Mouse (Mus musculus) embryonic facial prominence, embryonic 15.5 days (tissue): ENCODE measurements around the gene Tvp23b. TPM values are rescaled to one million over a fixed set of nuclear protein-coding genes. Genes with fewer than 3 reads are reported as not detected.

Experiments used
- ATAC-seq: fragments of 200-750 bp; cut with Nextera tagmentation; 2 replicates; pipeline ENCODE4 v1.8.0; 2017; ENCODE audit warnings: low read depth, moderate TSS enrichment; ENCODE audit not compliant: insufficient number of reproducible peaks, low FRiP score, low TSS enrichment
- H3K27ac ChIP-seq: fragments of 300-500 bp; sonication (generic); replicated peaks from 2 replicates; pipeline ENCODE4 v1.5.1; 2015; ENCODE audit warnings: mild to moderate bottlenecking, inconsistent platforms
- H3K27me3 ChIP-seq: fragments of 300-500 bp; sonication (generic); 2 replicates; pipeline ENCODE4 v1.6.1; 2015; ENCODE audit warnings: inconsistent platforms
- H3K36me3 ChIP-seq: fragments of 300-500 bp; sonication (generic); 2 replicates; pipeline ENCODE4 v1.6.1; 2015; ENCODE audit warnings: mild to moderate bottlenecking, inconsistent platforms
- H3K4me1 ChIP-seq: fragments of 300-500 bp; sonication (generic); 2 replicates; pipeline ENCODE4 v1.6.1; 2015; ENCODE audit warnings: inconsistent platforms
- H3K4me2 ChIP-seq: fragments of 300-500 bp; sonication (generic); replicated peaks from 2 replicates; pipeline ENCODE4 v1.6.1; 2015; ENCODE audit warnings: mild to moderate bottlenecking, inconsistent platforms
- H3K4me3 ChIP-seq: fragments of 300-500 bp; sonication (generic); replicated peaks from 2 replicates; pipeline ENCODE4 v1.5.1; 2015; ENCODE audit warnings: mild to moderate bottlenecking, inconsistent platforms
- H3K9ac ChIP-seq: fragments of 300-500 bp; sonication (generic); 2 replicates; pipeline ENCODE4 v1.6.1; 2015; ENCODE audit warnings: inconsistent platforms
- H3K9me3 ChIP-seq: fragments of 300-500 bp; sonication (generic); replicated peaks from 2 replicates; pipeline ENCODE4 v1.6.1; 2016; ENCODE audit warnings: inconsistent platforms
- WGBS: fragments of 180-500 bp; shearing (Covaris S2); methylation state at CpG from one replicate; pipeline ENCODE4 v1.1.7; 2015; 5-methylcytosine and 5-hydroxymethylcytosine counted together
- polyA plus RNA-seq: library from polyadenylated mRNA; unstranded; fragments of >200 nt; fragmentation: Nextera tagmentation; extraction: Ambion mirVana; gene quantifications from 2 replicates; pipeline ENCODE4 v1.2.1, GENCODE M21; 2015

The Tvp23b gene
- polyA plus RNA-seq, 1 experiment from 2014 or later, result 79.9 TPM

DNA sequence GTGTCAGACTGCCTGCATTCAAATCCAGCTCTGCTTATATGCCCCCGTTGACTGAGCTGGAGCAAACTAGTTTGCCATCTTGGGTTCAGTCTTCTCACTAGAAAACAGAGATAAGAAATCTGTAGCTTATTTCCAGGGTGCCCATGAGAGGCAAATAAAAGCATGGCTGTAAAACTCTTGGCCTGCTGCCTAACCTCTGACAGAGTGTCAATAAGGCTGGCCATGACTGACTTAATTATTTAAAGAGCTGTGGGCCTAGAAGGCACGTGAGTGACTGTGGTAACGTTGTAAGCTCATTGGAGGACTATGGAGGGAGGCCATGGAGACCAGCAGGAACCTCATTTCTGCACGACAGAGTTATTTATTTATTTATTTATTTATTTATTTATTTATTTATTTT is 66.3 kb downstream of the Tvp23b start:
- no peak overlapping the region for H3K4me3 ChIP-seq
- ATAC-seq, result no peak
- no peaks in the 10 kb centered on the region for H3K9me3 ChIP-seq
- H3K4me1 ChIP-seq, result no peaks in the 10 kb centered on the region
- 60% methylated on average over 4 of the region's 4 CpGs for WGBS
- H3K9ac ChIP-seq, result no peak overlapping the region
- no peak overlapping the region for H3K4me2 ChIP-seq
- H3K27ac ChIP-seq, result no peak overlapping the region
- no peaks in the 10 kb centered on the region for H3K27me3 ChIP-seq
- no peaks in the 10 kb centered on the region for H3K36me3 ChIP-seq

DNA sequence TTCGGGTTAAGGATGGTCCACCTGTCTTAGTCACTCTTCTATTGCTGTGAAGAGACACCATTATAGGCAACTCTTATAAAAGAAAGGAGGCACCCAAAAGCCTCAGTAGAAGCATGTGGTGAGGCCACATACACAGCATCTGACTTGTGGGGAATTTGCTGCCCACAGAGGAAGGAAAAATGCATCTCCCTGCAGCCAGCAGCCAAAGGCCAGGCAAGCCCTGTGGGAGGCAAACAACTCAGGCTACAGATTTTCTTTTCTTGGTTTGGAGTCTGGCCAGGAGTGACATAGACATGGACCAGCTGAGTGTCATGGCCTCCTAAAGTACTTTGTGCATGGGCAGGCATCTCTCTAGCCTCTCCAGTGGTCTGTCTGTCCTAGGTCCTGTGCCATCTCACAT is 70.3 kb downstream of the Tvp23b start:
- no peak overlapping the region for H3K4me3 ChIP-seq
- peak; percentile 47; the same call in 1 of the 2 replicates for ATAC-seq

DNA sequence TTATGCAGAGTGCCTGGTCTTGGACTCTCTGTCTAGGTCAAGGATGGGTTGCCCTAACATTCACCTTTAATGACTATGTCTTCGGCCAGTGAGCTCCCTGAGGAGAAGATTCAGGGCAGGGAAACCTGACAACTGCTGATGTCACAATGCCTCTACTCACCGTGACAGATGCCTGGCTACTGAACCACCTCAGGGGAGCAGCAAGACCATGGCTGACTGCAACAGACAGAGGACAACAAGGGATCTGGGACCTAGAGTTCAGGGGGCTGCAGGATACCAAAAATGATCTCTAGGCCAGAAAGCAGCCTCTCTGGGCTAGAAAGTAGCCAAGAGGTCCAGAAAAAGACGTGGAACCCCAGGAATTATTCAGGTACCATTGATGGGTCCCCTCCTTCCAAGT is 71.8 kb downstream of the Tvp23b start, which contains the start of gene Cdrt4:
Cdrt4 (plus strand) TSS at position 182 of the 400 bp plus-strand sequence.
- H3K4me3 ChIP-seq, result no peak within 1 kb of the TSS
- WGBS, result 77% methylated on average over 3 of the region's 3 CpGs

More for the DNA sequence above, 70.3 kb downstream of the Tvp23b start:
- Histone ChIP-seq H3K27me3 (no peaks in the 10 kb centered on the region), H3K9me3 (no peaks in the 10 kb centered on the region), H3K36me3 (no peaks in the 10 kb centered on the region), H3K4me2 (no peak overlapping the region), H3K27ac (no peak overlapping the region), H3K9ac (no peak overlapping the region), H3K4me1 (no peaks in the 10 kb centered on the region)
- WGBS, result 78% methylated on average over 1 of the region's 1 CpGs

DNA sequence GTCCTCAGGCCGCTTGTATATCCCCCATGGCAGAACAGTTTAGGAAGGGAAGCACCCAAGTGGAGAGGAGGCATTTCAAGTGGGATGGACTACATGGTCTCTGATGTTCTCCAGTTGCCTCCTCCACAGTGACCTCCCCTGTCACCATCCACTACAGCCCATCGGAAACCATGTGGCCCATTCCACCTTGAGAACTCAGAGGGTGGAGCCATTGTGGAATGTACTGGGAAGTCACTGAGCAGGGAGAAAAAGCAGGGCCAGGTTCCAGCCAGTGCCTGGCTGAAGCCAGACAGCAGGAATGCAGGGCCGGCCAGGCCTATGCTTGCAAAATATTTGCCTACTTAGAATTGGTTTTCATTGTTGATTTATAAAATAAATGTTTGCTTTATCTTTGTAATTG is 75.5 kb downstream of the Tvp23b start:
- Histone ChIP-seq H3K4me2 (no peak overlapping the region), H3K27me3 (no peaks in the 10 kb centered on the region), H3K9me3 (no peaks in the 10 kb centered on the region), H3K9ac (no peak overlapping the region), H3K4me3 (no peak overlapping the region), H3K27ac (no peak overlapping the region), H3K4me1 (no peaks in the 10 kb centered on the region), H3K36me3 (no peaks in the 10 kb centered on the region)
- no peak; the same call in 1 of the 2 replicates for ATAC-seq
- 86% methylated on average over 3 of the region's 3 CpGs for WGBS

More for the DNA sequence above, 71.8 kb downstream of the Tvp23b start, which contains the start of gene Cdrt4:
- ATAC-seq, result no peak
- no peaks in the 10 kb centered on the region for H3K4me1 ChIP-seq
- H3K36me3 ChIP-seq, result no peaks in the 10 kb centered on the region
- no peak within 1 kb of the TSS for H3K27ac ChIP-seq
- no peak within 1 kb of the TSS for H3K4me2 ChIP-seq
- H3K9ac ChIP-seq, result no peak within 1 kb of the TSS
- H3K9me3 ChIP-seq, result no peaks in the 10 kb centered on the region
- H3K27me3 ChIP-seq, result no peaks in the 10 kb centered on the region

DNA sequence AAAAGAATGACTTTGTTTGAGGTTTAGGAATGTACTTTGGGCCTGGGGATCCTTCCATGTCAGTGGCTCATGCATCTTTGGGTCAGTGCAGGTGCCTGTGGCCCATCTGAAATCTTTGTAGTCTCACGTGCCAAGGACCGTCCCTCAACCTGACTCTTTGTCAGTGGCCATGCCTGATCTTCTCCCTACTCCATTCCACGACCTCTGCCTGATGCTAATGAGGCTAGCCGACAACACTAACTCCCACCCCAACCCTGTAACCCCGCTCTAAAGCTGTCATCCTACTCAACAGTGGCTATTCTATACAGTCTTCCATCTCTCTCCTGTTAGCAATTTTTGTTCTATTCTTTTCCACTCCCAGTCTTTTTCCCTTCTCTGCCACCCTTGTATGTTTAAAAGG is 75.9 kb downstream of the Tvp23b start:
- no peak overlapping the region for H3K4me3 ChIP-seq
- no peak overlapping the region for H3K27ac ChIP-seq
- ATAC-seq, result no peak
- no peak overlapping the region for H3K9ac ChIP-seq
- 85% methylated on average over 5 of the region's 5 CpGs for WGBS
- no peak overlapping the region for H3K4me2 ChIP-seq
- H3K4me1 ChIP-seq, result no peaks in the 10 kb centered on the region
- no peaks in the 10 kb centered on the region for H3K27me3 ChIP-seq
- H3K36me3 ChIP-seq, result no peaks in the 10 kb centered on the region
- H3K9me3 ChIP-seq, result no peaks in the 10 kb centered on the region

DNA sequence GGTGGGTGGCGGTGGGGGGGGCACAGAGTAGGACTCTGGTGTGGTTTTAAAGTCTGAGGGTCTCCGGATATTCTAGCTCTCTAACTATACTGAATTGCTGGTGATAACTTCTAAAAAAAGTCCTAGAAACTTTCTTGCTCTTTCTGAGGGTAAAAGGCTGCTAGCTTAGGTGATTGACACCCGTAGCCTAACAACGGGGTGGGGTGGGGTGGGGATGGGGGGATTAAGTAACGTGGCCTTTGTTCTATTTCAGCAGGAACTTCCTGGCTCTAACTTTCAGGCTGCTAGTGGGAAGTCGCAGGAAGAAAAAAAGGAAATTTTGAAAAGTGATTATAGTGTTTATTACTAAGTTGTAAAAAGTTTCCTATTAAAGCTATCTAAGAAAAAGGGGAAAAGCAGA is 76.5 kb downstream of the Tvp23b start:
- Histone ChIP-seq H3K4me2 (no peak overlapping the region), H3K9ac (no peak overlapping the region), H3K27me3 (no peaks in the 10 kb centered on the region), H3K27ac (no peak overlapping the region), H3K9me3 (no peaks in the 10 kb centered on the region), H3K4me1 (no peaks in the 10 kb centered on the region), H3K4me3 (no peak overlapping the region), H3K36me3 (no peaks in the 10 kb centered on the region)
- WGBS, result 43% methylated on average over 6 of the region's 6 CpGs
- no peak for ATAC-seq

DNA sequence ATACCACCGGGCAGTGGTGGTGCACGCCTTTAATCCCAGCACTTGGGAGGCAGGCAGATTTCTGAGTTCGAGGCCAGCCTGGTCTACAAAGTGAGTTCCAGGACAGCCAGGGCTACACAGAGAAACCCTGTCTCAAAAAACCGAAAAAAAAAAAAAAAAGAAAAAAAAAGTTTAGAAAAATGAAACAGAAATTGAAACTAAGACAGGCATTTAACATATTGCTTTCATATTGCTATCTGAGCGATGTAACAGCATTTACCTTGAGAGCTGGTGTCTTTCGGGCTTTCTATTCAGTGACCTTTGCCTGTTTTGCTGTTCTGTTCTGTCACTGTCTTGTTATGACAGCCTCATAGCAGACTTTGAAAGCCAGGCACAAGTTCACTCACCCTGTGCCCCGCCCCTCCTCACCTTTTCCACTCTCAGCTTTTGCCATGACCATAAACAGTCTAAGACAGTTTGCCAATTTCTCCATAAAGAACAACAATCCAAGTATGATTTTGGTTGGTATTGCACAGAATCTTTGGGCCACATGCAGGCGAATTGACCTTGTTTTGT is 78.4 kb downstream of the Tvp23b start:
- no peaks in the 10 kb centered on the region for H3K27me3 ChIP-seq
- H3K9ac ChIP-seq, result no peak overlapping the region
- no peak overlapping the region for H3K27ac ChIP-seq
- H3K36me3 ChIP-seq, result no peaks in the 10 kb centered on the region
- 87% methylated on average over 8 of the region's 8 CpGs for WGBS
- H3K9me3 ChIP-seq, result no peaks in the 10 kb centered on the region
- no peak overlapping the region for H3K4me2 ChIP-seq
- ATAC-seq, result no peak
- no peak overlapping the region for H3K4me3 ChIP-seq
- no peaks in the 10 kb centered on the region for H3K4me1 ChIP-seq

DNA sequence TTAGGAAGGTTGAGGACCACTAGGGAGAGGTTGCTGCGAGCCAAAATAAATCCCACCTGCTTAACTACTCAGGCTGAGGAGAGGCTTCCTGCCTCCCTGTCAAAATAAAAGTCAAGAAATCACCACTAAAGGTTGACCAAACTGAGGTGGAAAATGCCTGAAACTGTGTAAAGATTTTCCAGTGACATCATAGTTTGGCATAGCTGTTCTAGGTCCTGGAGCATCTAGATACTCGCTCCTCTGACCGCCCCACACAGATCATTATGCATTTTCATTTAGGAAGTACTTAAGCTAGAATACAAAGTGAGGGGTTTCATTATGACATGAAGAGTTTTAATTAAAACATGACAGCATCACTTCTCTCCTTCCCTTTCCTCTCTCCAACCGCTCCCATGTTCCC is 84.0 kb downstream of the Tvp23b start:
- Histone ChIP-seq H3K4me2 (no peak overlapping the region), H3K27me3 (no peaks in the 10 kb centered on the region), H3K36me3 (no peaks in the 10 kb centered on the region), H3K27ac (no peak overlapping the region), H3K9me3 (no peaks in the 10 kb centered on the region), H3K4me3 (no peak overlapping the region), H3K4me1 (peaks cover 24% of the 10 kb centered on the region), H3K9ac (no peak overlapping the region)
- ATAC-seq, result no peak
- WGBS, result 55% methylated on average over 4 of the region's 4 CpGs

DNA sequence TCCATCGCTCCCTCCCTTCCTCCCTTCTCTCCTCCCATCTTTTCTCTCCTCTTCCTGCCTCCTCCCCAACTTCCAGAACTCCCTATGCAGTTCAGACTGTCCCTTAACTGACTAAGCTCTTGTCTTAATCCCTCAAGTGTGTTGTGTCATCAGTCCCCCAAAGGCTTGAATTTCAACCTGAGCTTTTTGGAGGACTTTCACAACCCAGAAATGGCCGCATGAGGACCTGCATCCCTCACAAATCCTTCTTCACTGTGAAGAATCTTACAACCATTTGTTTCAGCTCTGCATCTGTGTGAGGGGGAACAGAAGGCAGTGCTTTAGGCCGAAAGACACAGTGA is 87.1 kb downstream of the Tvp23b start:
- no peak for ATAC-seq
- no peak overlapping the region for H3K9ac ChIP-seq
- H3K36me3 ChIP-seq, result no peaks in the 10 kb centered on the region
- H3K27ac ChIP-seq, result peak overlapping the region; percentile 99
- WGBS, result 20% methylated on average over 3 of the region's 3 CpGs
- peak overlapping the region; percentile 27; the same call in 1 of the 2 replicates for H3K4me3 ChIP-seq
- H3K27me3 ChIP-seq, result no peaks in the 10 kb centered on the region
- peak overlapping the region; percentile 47 for H3K4me2 ChIP-seq
- no peaks in the 10 kb centered on the region for H3K9me3 ChIP-seq
- H3K4me1 ChIP-seq, result peaks cover 24% of the 10 kb centered on the region

Other genes starting within 250 kb of the Tvp23b start
- gene Lrrc75a, start 230.9 kb upstream of the Tvp23b start, polyA plus RNA-seq, result 16.2 and 16.3 TPM in 2 replicates
- gene Mmgt2, start 230.8 kb upstream of the Tvp23b start, polyA plus RNA-seq, result 51.4 and 52.4 TPM in 2 replicates
- 9.1 and 10.5 TPM in 2 replicates for gene Zfp287, start 147.6 kb upstream of the Tvp23b start, polyA plus RNA-seq
- not detected in 2 replicates for gene Gm10428, start 126.4 kb upstream of the Tvp23b start, polyA plus RNA-seq
- 22.4 and 23.4 TPM in 2 replicates for gene Zfp286, start 90.0 kb upstream of the Tvp23b start, polyA plus RNA-seq
- gene Trim16, start 59.2 kb upstream of the Tvp23b start, polyA plus RNA-seq, result 19.8 and 20.9 TPM in 2 replicates
- 0.72 and 1.1 TPM in 2 replicates for gene Fbxw10, start 32.4 kb upstream of the Tvp23b start, polyA plus RNA-seq
- gene Cdrt4, start 71.7 kb downstream of the Tvp23b start, polyA plus RNA-seq, result 0.25 and 0.32 TPM in 2 replicates
- 0.09 and 0.63 TPM in 2 replicates for gene Tekt3, start 182.2 kb downstream of the Tvp23b start, polyA plus RNA-seq
- 244 and 245 TPM in 2 replicates for gene Pmp22, start 249.5 kb downstream of the Tvp23b start, polyA plus RNA-seq